Mouse (Mus musculus): ENCODE data around the gene Ppp1r9a. TPM values are rescaled to one million over a fixed set of nuclear protein-coding genes. Genes with fewer than 3 reads are reported as not detected.
A peak's percentile ranks its signal among the peaks of the same experiment; 100 is the strongest.

Ppp1r9a gene
- polyA plus RNA-seq, 1 experiment from 2014 or later, result 51.9 TPM

DNA sequence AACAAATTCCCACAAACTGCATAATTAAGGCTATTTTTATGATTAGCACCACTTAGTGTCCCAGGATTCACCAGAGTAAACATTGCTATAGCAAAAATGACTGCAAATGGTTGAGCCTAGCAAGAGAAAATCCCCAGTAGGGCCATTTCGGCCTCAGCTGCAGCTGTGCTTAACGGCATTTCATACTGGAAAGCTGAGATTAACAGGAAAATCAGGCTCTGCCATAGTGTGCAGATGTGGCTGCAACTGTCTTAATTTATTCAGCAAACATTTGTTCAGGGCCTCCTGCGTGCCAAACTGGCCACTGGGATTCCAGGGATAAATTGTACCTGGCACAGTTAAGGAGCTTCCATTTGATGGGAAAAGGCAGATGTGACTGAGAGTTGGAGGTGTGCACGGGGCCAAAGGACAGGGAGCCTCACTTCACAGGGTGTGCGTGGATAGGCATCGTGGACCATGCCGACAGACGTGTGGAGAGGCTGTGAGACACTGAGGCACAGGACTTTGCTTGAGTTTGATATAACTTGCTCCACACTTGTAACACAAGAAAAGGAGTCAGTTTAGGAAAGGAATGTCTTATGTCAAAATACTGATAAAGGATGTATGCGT lies 192.8 kb downstream of the Ppp1r9a start:
- H3K27me3 ChIP-seq (ENCODE audit: control insufficient read depth, insufficient read depth, low read length), result no peaks in the 10 kb centered on the region
- no peak overlapping the region for H3K9ac ChIP-seq
- H3K27ac ChIP-seq, result no peak overlapping the region
- WGBS, result 65% methylated on average over 9 of the region's 9 CpGs
- ATAC-seq (ENCODE audit: low FRiP score), result peak; percentile 81
- no peak overlapping the region for H3K4me2 ChIP-seq (replicated peaks)
- no peak overlapping the region for H3K4me3 ChIP-seq (replicated peaks; ENCODE audit: low read length)
- H3K36me3 ChIP-seq (replicated peaks; ENCODE audit: control insufficient read depth, insufficient read depth), result no peaks in the 10 kb centered on the region
- no peak for DNase-seq (ENCODE audit: low spot score)
- H3K9me3 ChIP-seq (ENCODE audit: control insufficient read depth, low read length), result no peaks in the 10 kb centered on the region
- H3K4me1 ChIP-seq (replicated peaks; ENCODE audit: control insufficient read depth, insufficient read depth, low read length), result 0 out of 2 replicates have a peak, but pooled peaks cover 8% of the 10 kb centered on the region

- Histone ChIP-seq H3K4me2 (replicated peaks) (no peak overlapping the region), H3K9me3 (ENCODE audit: control insufficient read depth, low read length) (no peaks in the 10 kb centered on the region), H3K27ac (no peak overlapping the region), H3K4me3 (replicated peaks; ENCODE audit: low read length) (no peak overlapping the region), H3K4me1 (replicated peaks; ENCODE audit: control insufficient read depth, insufficient read depth, low read length) (0 out of 2 replicates have a peak, but pooled peaks cover 8% of the 10 kb centered on the region), H3K36me3 (replicated peaks; ENCODE audit: control insufficient read depth, insufficient read depth) (no peaks in the 10 kb centered on the region), H3K9ac (no peak overlapping the region), H3K27me3 (ENCODE audit: control insufficient read depth, insufficient read depth, low read length) (no peaks in the 10 kb centered on the region)
- ATAC-seq (ENCODE audit: low FRiP score) (no peak), DNase-seq (ENCODE audit: low spot score) (no peak)
- 43% methylated on average over 3 of the region's 3 CpGs for WGBS
These were observed 194.6 kb downstream of the Ppp1r9a start for GRCm38 (mm10) chr6:5097309-5097708.

DNA sequence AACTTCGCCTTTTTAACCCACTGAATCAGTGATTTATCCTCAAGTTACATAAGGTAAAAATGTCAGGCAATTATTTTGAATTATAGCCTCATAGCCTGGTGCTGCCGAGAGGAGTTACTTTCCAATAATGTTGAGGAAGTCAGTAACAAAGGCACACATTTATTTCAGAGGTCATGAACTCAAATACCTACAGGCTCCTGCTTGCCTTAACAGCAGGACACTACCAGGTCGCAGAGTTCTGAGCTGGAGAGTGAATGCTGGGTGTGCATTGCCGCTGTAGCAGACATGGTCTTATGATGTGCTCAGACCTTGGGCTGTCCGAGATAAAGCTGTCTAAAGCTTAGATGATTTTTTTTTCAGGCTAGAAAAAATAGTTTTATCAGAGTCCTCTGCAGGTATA lies 196.6 kb downstream of the Ppp1r9a start:
- Histone ChIP-seq H3K4me3 (replicated peaks; ENCODE audit: low read length) (no peak overlapping the region), H3K9ac (no peak overlapping the region), H3K9me3 (ENCODE audit: control insufficient read depth, low read length) (no peaks in the 10 kb centered on the region), H3K4me2 (replicated peaks) (no peak overlapping the region), H3K27ac (no peak overlapping the region), H3K4me1 (replicated peaks; ENCODE audit: control insufficient read depth, insufficient read depth, low read length) (0 out of 2 replicates have a peak, but pooled peaks cover 8% of the 10 kb centered on the region), H3K27me3 (ENCODE audit: control insufficient read depth, insufficient read depth, low read length) (no peaks in the 10 kb centered on the region), H3K36me3 (replicated peaks; ENCODE audit: control insufficient read depth, insufficient read depth) (no peaks in the 10 kb centered on the region)
- 54% methylated on average over 5 of the region's 5 CpGs for WGBS
- DNase-seq (ENCODE audit: low spot score), result no peak
- ATAC-seq (ENCODE audit: low FRiP score), result no peak

DNA sequence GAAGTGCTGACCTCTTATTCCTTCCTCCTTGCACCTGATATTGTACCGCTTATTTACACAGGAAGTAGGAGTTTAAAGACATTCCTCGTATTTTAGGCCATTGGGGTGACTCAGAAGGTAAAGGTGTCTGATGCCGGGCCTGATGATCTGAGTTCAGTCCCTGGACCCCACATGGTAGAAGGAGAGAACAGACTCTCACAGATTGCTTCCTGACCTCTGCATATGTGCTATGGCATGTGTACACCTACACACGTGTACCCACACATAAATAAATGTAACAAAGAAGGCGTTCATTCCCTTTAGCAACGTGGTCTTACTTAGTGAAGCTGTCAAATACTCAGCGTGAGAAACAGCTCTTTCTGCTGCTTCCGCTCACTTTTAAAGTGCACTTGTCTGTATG lies 197.1 kb downstream of the Ppp1r9a start:
- ATAC-seq (ENCODE audit: low FRiP score), result no peak
- 80% methylated on average over 8 of the region's 8 CpGs for WGBS

DNA sequence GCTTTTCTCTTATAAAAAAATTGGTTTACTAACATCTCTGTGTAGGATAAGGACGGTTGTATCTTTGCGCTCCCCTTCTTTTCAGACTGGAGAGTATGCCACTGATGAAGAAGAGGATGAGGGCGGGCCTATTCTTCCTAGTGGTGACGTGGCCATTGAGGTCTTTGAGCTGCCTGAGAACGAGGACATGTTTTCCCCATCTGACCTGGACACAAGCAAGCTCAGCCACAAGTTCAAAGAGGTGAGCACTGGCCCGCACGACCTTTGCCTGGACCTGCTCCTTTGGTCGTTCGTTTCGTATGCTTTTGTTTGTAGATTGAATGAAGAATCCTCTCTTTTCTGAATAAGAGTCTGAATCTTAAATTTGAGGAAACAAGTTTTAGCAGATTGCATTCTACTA lies 197.6 kb downstream of the Ppp1r9a start:
- no peak overlapping the region for H3K27ac ChIP-seq
- DNase-seq (ENCODE audit: low spot score), result no peak
- no peaks in the 10 kb centered on the region for H3K36me3 ChIP-seq (replicated peaks; ENCODE audit: control insufficient read depth, insufficient read depth)
- H3K4me3 ChIP-seq (replicated peaks; ENCODE audit: low read length), result no peak overlapping the region
- H3K9me3 ChIP-seq (ENCODE audit: control insufficient read depth, low read length), result no peaks in the 10 kb centered on the region
- no peak overlapping the region for H3K9ac ChIP-seq
- no peak overlapping the region for H3K4me2 ChIP-seq (replicated peaks)
- no peak for ATAC-seq (ENCODE audit: low FRiP score)
- no peaks in the 10 kb centered on the region for H3K27me3 ChIP-seq (ENCODE audit: control insufficient read depth, insufficient read depth, low read length)
- no peaks in the 10 kb centered on the region for H3K4me1 ChIP-seq (replicated peaks; ENCODE audit: control insufficient read depth, insufficient read depth, low read length)
- WGBS, result 76% methylated on average over 10 of the region's 10 CpGs

More for the DNA sequence above, 197.1 kb downstream of the Ppp1r9a start:
- Histone ChIP-seq H3K27me3 (ENCODE audit: control insufficient read depth, insufficient read depth, low read length) (no peaks in the 10 kb centered on the region), H3K36me3 (replicated peaks; ENCODE audit: control insufficient read depth, insufficient read depth) (no peaks in the 10 kb centered on the region), H3K9me3 (ENCODE audit: control insufficient read depth, low read length) (no peaks in the 10 kb centered on the region), H3K4me2 (replicated peaks) (no peak overlapping the region), H3K4me1 (replicated peaks; ENCODE audit: control insufficient read depth, insufficient read depth, low read length) (0 out of 2 replicates have a peak, but pooled peaks cover 3% of the 10 kb centered on the region), H3K4me3 (replicated peaks; ENCODE audit: low read length) (no peak overlapping the region), H3K9ac (no peak overlapping the region), H3K27ac (no peak overlapping the region)
- no peak for DNase-seq (ENCODE audit: low spot score)

GRCm38 (mm10) chr6:5102741-5103140 lies 200.0 kb downstream of the Ppp1r9a start:
- Histone ChIP-seq H3K4me3 (replicated peaks; ENCODE audit: low read length) (no peak overlapping the region), H3K27ac (no peak overlapping the region), H3K4me1 (replicated peaks; ENCODE audit: control insufficient read depth, insufficient read depth, low read length) (no peaks in the 10 kb centered on the region), H3K27me3 (ENCODE audit: control insufficient read depth, insufficient read depth, low read length) (no peaks in the 10 kb centered on the region), H3K4me2 (replicated peaks) (no peak overlapping the region), H3K9ac (no peak overlapping the region), H3K36me3 (replicated peaks; ENCODE audit: control insufficient read depth, insufficient read depth) (no peaks in the 10 kb centered on the region), H3K9me3 (ENCODE audit: control insufficient read depth, low read length) (no peaks in the 10 kb centered on the region)
- ATAC-seq (ENCODE audit: low FRiP score), result peak; percentile 84
- WGBS, result 23% methylated on average over 2 of the region's 2 CpGs
- no peak for DNase-seq (ENCODE audit: low spot score)

- ATAC-seq (ENCODE audit: low FRiP score), result 0 out of 2 replicates have a peak, but pooled peaks have one; percentile 21
- WGBS, result 46% methylated on average over 6 of the region's 6 CpGs
These were observed 201.1 kb downstream of the Ppp1r9a start for GRCm38 (mm10) chr6:5103769-5104168.

GRCm38 (mm10) chr6:5104238-5104637 lies 201.5 kb downstream of the Ppp1r9a start:
- no peak for ATAC-seq (ENCODE audit: low FRiP score)
- no peak overlapping the region for H3K27ac ChIP-seq
- H3K36me3 ChIP-seq (replicated peaks; ENCODE audit: control insufficient read depth, insufficient read depth), result no peaks in the 10 kb centered on the region
- no peak for DNase-seq (ENCODE audit: low spot score)
- no peak overlapping the region for H3K4me3 ChIP-seq (replicated peaks; ENCODE audit: low read length)
- no peaks in the 10 kb centered on the region for H3K27me3 ChIP-seq (ENCODE audit: control insufficient read depth, insufficient read depth, low read length)
- H3K9me3 ChIP-seq (ENCODE audit: control insufficient read depth, low read length), result no peaks in the 10 kb centered on the region
- WGBS, result 90% methylated on average over 7 of the region's 7 CpGs
- no peaks in the 10 kb centered on the region for H3K4me1 ChIP-seq (replicated peaks; ENCODE audit: control insufficient read depth, insufficient read depth, low read length)
- H3K4me2 ChIP-seq (replicated peaks), result no peak overlapping the region
- H3K9ac ChIP-seq, result no peak overlapping the region

More at GRCm38 (mm10) chr6:5103769-5104168, 201.1 kb downstream of the Ppp1r9a start:
- no peak overlapping the region for H3K9ac ChIP-seq
- no peaks in the 10 kb centered on the region for H3K4me1 ChIP-seq (replicated peaks; ENCODE audit: control insufficient read depth, insufficient read depth, low read length)
- no peak for DNase-seq (ENCODE audit: low spot score)
- H3K9me3 ChIP-seq (ENCODE audit: control insufficient read depth, low read length), result no peaks in the 10 kb centered on the region
- no peak overlapping the region for H3K4me3 ChIP-seq (replicated peaks; ENCODE audit: low read length)
- H3K4me2 ChIP-seq (replicated peaks), result no peak overlapping the region
- H3K27me3 ChIP-seq (ENCODE audit: control insufficient read depth, insufficient read depth, low read length), result no peaks in the 10 kb centered on the region
- H3K36me3 ChIP-seq (replicated peaks; ENCODE audit: control insufficient read depth, insufficient read depth), result no peaks in the 10 kb centered on the region
- H3K27ac ChIP-seq, result no peak overlapping the region

DNA sequence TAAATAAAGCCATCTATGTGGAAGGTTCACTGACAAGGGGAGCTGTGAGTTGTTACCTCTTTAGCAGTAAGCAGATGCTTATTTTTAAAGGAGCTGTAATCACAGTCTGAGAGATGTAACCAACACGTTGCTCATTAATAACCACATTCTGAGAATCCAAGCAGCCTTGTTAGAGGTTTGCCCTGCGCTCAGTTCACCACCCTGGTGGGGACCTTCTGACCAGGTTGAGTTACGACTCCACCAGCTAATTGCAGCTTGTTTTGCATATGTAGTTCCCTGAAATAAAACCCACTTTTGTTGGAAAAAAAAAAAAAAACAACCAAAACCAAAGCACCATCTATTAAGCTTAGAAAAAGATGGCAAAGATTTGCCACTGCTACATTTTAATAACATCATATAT lies 205.8 kb downstream of the Ppp1r9a start:
- Histone ChIP-seq H3K27me3 (ENCODE audit: control insufficient read depth, insufficient read depth, low read length) (no peaks in the 10 kb centered on the region), H3K27ac (no peak overlapping the region), H3K4me3 (replicated peaks; ENCODE audit: low read length) (no peak overlapping the region), H3K9ac (no peak overlapping the region), H3K9me3 (ENCODE audit: control insufficient read depth, low read length) (no peaks in the 10 kb centered on the region), H3K4me2 (replicated peaks) (no peak overlapping the region), H3K36me3 (replicated peaks; ENCODE audit: control insufficient read depth, insufficient read depth) (no peaks in the 10 kb centered on the region), H3K4me1 (replicated peaks; ENCODE audit: control insufficient read depth, insufficient read depth, low read length) (peaks cover 4% of the 10 kb centered on the region; the same call in 1 of the 2 replicates)
- no peak for DNase-seq (ENCODE audit: low spot score)
- WGBS, result 57% methylated on average over 3 of the region's 3 CpGs
- no peak for ATAC-seq (ENCODE audit: low FRiP score)
